Mouse (Mus musculus) lung, postnatal 14 days (tissue): ENCODE results near the gene G6pd2.

Experiments
- DNase-seq: peaks from one replicate; pipeline ENCODE4 v3.0.0; 2021

G6pd2 gene

GRCm38 (mm10) chr5:61808516-61808915 lies at the start of gene G6pd2:
Gene G6pd2, plus strand, starts transcription at chr5:61808816.
- DNase-seq = no peak

GRCm38 (mm10) chr5:61764214-61764613 lies 44.4 kb upstream of the G6pd2 start:
- DNase-seq = no peak

GRCm38 (mm10) chr5:61832935-61833551 lies 24.4 kb downstream of the G6pd2 start:
- DNase-seq = no peak

GRCm38 (mm10) chr5:61843891-61844290 lies 35.3 kb downstream of the G6pd2 start:
- no peak for DNase-seq
